Mouse (Mus musculus) thymus, postnatal 25 days (tissue): ENCODE measurements around the gene Slit2.

Source experiments
- DNase-seq: peaks from one replicate; pipeline ENCODE4 v3.0.0; 2022

Gene Slit2

DNA sequence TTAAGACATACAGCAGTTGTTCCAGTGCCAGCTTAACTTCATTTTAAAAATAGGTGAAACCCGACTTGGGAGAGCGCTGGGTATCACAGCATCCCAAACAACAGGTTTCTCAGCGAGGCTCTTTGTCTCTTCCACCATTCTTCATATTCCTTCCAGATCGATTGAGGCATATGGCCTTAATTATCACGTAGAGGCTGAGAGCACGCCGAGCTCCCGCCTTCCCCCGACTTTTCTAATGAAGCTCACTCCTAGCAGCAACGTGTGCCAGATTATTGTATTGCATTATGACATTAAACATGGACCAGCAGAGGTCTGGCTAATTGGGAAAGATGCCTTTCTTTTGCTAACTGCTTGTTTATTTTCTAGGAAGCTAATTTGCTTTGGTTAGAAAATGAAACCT lies 75.7 kb downstream of the Slit2 start:
- DNase-seq = no peak

- DNase-seq = no peak
Observed at GRCm38 (mm10) chr5:48060715-48061114, 77.8 kb downstream of the Slit2 start.

DNA sequence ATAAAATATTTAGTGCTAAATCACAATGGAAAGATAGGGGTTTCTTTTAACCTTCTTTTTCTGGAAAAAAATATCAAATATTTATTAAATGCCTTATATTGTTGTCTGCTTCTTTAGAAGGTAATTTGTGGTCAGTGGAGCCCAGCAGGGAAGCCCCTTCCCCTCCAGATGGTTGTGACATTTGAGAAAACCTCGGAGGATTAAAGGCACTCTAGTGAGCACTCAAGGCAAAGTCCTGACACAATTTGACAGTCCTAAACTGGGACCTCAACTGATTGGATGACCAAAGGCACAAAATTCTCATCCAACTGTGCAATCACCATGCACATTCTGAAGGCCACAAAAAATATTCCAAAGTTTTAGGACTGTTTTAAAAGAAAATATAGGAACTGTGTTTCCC lies 95.8 kb downstream of the Slit2 start:
- no peak for DNase-seq

DNA sequence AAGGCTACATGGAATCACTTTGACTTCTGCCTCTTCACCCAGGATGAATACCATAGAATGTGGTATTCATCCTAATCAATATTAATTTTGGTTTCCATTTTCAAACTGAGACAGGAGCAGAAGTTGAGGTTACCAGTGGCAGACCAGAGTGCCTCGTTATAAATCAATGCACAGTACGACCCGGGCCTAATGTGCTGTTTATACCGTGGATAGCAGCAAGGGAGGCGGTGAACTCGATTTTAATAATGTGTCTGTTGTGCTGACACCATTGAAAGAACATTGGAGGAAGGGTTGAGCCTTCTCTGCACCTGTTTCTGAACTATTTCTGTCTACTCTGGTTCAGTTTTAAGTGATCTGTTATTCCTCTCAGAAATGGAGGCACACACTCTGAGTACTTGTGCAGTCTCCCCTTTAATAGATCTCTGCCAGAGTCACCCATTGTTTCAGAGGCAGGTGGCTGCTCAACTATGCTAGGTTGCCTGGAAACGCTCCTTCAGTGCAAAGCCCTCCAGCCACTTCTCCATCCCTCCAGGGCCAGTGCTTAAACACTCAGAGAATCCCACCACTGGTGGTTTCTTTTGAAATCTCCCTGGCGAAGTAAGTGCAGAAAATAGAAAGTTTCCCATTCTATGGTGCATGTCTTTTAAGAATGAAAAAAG lies 98.4 kb downstream of the Slit2 start:
- no peak for DNase-seq

- no peak for DNase-seq
Observed at GRCm38 (mm10) chr5:48113400-48113799, 130.5 kb downstream of the Slit2 start.

GRCm38 (mm10) chr5:48114969-48115537 lies 132.1 kb downstream of the Slit2 start:
- no peak for DNase-seq

DNA sequence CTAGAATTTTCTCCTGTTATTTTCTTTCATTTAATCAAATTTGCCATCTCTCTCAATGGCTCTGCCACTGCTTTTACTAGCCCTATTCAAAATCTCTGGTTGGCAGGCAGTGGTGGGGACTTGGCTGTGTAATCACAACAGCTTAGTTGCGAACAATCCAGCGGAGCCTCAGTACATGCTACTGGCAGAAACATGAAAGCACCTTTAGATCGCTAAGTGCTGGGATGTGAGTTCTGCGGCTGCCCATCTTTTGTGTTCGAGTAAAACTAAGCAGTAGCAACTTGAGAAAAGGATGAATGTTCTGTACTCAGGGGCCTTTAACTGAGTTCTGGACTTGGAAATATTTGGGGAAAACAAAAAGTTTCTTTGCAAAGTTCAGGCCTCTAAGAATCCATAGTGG lies 139.7 kb downstream of the Slit2 start:
- no peak for DNase-seq

- DNase-seq = no peak
Observed at GRCm38 (mm10) chr5:48125770-48126423, 143.0 kb downstream of the Slit2 start.

DNA sequence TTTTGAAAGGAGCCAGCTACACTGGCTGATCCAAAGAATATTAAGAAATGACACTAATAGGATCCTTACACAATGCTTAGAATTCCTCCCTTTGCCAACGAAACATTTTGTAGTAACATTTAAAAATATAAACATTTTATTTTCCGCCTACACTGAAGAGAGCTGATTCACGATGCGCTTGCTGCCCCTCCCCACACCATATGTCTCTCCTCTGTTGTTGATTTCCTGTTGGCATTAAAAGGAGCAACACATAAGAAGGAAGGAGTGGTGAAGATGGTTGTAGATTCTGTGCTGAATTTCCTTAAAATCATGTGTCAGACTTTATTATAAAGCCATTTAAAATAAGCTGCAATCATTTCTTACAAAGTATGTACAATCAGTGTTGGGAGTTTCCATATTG lies 147.0 kb downstream of the Slit2 start:
- no peak for DNase-seq

- DNase-seq = no peak
Observed at GRCm38 (mm10) chr5:48136571-48136970, 153.6 kb downstream of the Slit2 start.

DNA sequence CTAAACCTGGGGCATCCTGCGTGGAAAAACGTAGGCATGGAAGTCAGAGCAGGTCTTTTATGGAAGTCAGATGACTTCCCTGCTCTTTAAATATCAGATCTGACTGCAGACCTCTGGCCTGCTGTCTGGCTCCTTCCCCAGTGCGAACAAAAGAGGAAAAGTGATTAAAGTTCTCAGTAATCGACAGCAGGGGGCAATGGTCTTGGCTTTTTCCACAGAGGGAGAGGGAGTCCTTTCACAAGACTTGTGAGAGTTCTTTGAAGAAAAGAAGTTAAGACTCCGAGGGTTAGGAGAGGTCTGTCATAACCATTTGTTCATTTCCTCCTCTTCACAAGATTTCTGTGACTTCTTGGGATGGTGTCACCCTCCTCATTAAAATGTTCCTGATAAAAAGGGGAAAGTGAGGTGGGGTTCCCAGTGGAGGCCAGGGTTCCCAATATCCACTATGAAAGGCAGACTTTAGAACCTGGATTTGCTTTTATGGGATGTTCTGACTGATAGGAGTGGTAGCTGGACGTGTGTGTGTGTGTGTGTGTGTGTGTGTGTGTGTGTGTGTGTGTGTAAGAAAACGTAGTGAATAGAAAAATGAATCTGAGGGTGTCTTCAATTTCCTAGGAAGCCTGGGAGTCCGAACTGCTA lies 156.0 kb downstream of the Slit2 start:
- no peak for DNase-seq

- DNase-seq = no peak
Observed at GRCm38 (mm10) chr5:48139488-48139862, 156.5 kb downstream of the Slit2 start.

GRCm38 (mm10) chr5:48146082-48146481 lies 163.1 kb downstream of the Slit2 start:
- DNase-seq = no peak

GRCm38 (mm10) chr5:48160829-48161228 lies 177.9 kb downstream of the Slit2 start:
- no peak for DNase-seq

DNA sequence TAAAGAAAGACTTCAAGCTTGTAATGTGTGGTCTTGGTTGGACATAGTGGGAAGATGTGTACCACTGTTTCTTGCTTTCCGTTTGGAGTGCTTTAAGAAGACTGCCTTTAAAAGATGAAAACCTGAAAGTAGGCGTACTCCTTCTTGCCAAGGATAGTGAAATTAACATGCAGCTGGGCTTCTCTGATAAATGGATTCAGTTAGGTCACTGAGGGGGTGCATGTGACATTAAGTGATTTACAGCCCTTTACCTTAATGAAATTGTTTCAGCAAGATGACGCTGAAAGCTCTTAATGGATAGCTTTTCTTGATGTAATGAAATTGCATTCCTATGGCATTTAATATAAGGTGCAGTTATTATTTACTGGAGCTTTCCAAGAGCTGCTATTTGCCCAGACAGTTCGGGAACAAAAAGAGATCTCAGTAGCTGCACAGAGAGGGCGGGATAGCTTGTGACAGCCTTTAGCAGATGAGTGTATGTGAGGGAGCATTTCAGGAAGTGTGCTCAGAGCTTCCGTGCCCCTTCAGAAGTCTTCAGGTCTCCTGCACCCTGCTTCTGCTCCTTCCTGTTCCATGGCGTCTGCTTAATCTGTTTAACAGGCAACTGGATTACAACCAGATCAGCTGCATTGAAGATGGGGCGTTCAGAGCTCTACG lies 198.8 kb downstream of the Slit2 start:
- DNase-seq = no peak

- no peak for DNase-seq
Observed at GRCm38 (mm10) chr5:48184358-48184757, 201.4 kb downstream of the Slit2 start.

- DNase-seq = no peak
Observed at GRCm38 (mm10) chr5:48187819-48188218, 204.9 kb downstream of the Slit2 start.

GRCm38 (mm10) chr5:48199380-48199779 lies 216.4 kb downstream of the Slit2 start:
- no peak for DNase-seq

DNA sequence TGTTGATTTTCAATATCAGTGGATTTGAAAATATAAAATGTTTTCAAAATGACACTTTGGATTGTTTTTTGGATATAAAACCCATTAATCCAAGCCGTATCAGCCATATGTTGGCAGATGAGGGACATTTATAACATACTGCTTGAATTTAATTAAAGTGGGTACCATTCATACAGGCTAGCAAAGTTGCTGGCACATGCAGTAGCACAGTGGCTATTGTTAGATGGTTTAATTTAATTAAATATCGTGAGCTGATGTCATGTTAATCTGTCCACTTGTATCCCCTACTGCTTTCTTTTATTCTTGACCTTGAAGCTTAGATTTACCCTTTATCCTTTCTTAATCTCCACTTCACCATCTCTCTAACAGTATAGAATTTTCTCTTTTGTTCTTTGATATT lies 232.3 kb downstream of the Slit2 start:
- no peak for DNase-seq

- DNase-seq = no peak
Observed at GRCm38 (mm10) chr5:48219624-48220155, 236.8 kb downstream of the Slit2 start.

GRCm38 (mm10) chr5:48225500-48225899 lies 242.6 kb downstream of the Slit2 start:
- DNase-seq = no peak

GRCm38 (mm10) chr5:48230430-48231080 lies 247.6 kb downstream of the Slit2 start:
- no peak for DNase-seq

- no peak for DNase-seq
Observed at GRCm38 (mm10) chr5:48234728-48235127, 251.8 kb downstream of the Slit2 start.
